In the genomic region with DNA sequence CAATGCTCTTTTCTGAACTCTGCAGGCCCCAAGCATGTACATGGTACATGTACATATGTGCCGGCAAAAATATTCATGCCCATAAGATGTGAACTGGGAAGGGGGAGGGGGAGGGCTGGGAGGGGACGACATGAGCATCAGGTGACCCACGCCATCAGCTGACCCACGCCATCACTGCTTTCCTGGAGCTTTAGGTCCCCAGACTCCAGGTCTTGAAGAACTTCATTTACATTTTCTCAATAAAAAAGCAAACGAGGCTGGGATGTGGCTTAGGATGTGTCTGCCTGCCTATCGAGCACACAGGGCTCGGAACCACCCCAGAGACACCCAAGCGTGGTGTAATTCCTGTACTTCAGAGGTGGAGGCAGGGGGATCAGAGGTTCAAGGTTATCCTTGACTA, we compare ENCODE assay signal across 23 mouse cellular contexts. TPM values are rescaled to one million over a fixed set of nuclear protein-coding genes. Genes with fewer than 3 reads are reported as not detected.
DNase-seq lines count a peak whose midpoint lies in the region; ATAC-seq and TF ChIP-seq lines count a peak whose summit lies in the region.
"Had no signal": no experiment of that assay in that cellular context is flagged by ENCODE, and none has a peak within 500 bp of the region (broad histone marks: within the 10 kb centered on the region; RNA-seq: fewer than 3 reads in every experiment).

No protein-coding gene starts in this region.

- no peak overlapping the region for H3K4me2 ChIP-seq in kidney, embryonic 16.5 days (replicated peaks; ENCODE audit: low read depth, low read length)
- no peak overlapping the region for H3K4me2 ChIP-seq in kidney, embryonic 14.5 days (replicated peaks; ENCODE audit: low read depth, low read length)
- no peak overlapping the region for H3K4me2 ChIP-seq in embryonic facial prominence, embryonic 14.5 days (ENCODE audit: low read depth, low read length)
- no peak overlapping the region for H3K4me2 ChIP-seq in limb, embryonic 14.5 days (replicated peaks; ENCODE audit: low read depth, low read length, severe bottlenecking)
- H3K4me2 ChIP-seq: embryonic facial prominence, embryonic 15.5 days; heart, embryonic 11.5 days; heart, embryonic 15.5 days; hindbrain, embryonic 13.5 days had no signal

- DNase-seq in ZHBTc4 (ENCODE audit: low read depth, low spot score), result peak; percentile 53
- DNase-seq in embryonic facial prominence, embryonic 14.5 days (ENCODE audit: low spot score), result no peak
- DNase-seq in limb, embryonic 14.5 days (ENCODE audit: low spot score), result no peak
- DNase-seq in urinary bladder, postnatal 25 days (ENCODE audit: low spot score), result no peak
- DNase-seq in spleen, postnatal 36 days (ENCODE audit: low spot score in 2 of 2), result no peak
- DNase-seq: adrenal gland, adult 8-10 months; adrenal gland, postnatal 36 days; cerebellum, adult 2 months; cerebellum, postnatal 14 days; gastrocnemius, postnatal 10 days; heart, postnatal 14 days had no signal

- H3K9ac ChIP-seq in kidney, embryonic 16.5 days (replicated peaks; ENCODE audit: low read length), result no peak overlapping the region
- no peak overlapping the region for H3K9ac ChIP-seq in kidney, embryonic 14.5 days (ENCODE audit: low read depth, low read length)
- H3K9ac ChIP-seq in embryonic facial prominence, embryonic 14.5 days (ENCODE audit: low read depth, low read length), result no peak overlapping the region
- H3K9ac ChIP-seq in limb, embryonic 14.5 days (ENCODE audit: low read depth, low read length, severe bottlenecking), result no peak overlapping the region
- H3K9ac ChIP-seq: embryonic facial prominence, embryonic 15.5 days; heart, embryonic 15.5 days; hindbrain, embryonic 13.5 days had no signal

- WGBS in kidney, embryonic 16.5 days, result 82% methylated on average over 8 of the region's 8 CpGs
- 87% methylated on average over 8 of the region's 8 CpGs for WGBS in kidney, embryonic 14.5 days
- WGBS in embryonic facial prominence, embryonic 14.5 days, result 75% methylated on average over 8 of the region's 8 CpGs
- WGBS in limb, embryonic 14.5 days, result 53% methylated on average over 8 of the region's 8 CpGs

- H3K27me3 ChIP-seq in kidney, embryonic 16.5 days (ENCODE audit: insufficient read depth, low read length), result no peaks in the 10 kb centered on the region
- H3K27me3 ChIP-seq in kidney, embryonic 14.5 days (ENCODE audit: control insufficient read depth, insufficient read depth, low read length), result no peaks in the 10 kb centered on the region
- H3K27me3 ChIP-seq in embryonic facial prominence, embryonic 14.5 days (replicated peaks; ENCODE audit: control insufficient read depth, insufficient read depth, low read length), result no peaks in the 10 kb centered on the region
- H3K27me3 ChIP-seq in limb, embryonic 14.5 days (ENCODE audit: control insufficient read depth, insufficient read depth, low read length), result no peaks in the 10 kb centered on the region
- H3K27me3 ChIP-seq: CH12.LX; embryonic facial prominence, embryonic 15.5 days; heart, embryonic 15.5 days had no signal

- no peak overlapping the region for H3K4me3 ChIP-seq in kidney, embryonic 16.5 days (ENCODE audit: low read length)
- H3K4me3 ChIP-seq in kidney, embryonic 14.5 days (ENCODE audit: low read length), result no peak overlapping the region
- no peak overlapping the region for H3K4me3 ChIP-seq in embryonic facial prominence, embryonic 14.5 days (ENCODE audit: low read depth, low read length)
- H3K4me3 ChIP-seq in limb, embryonic 14.5 days (replicated peaks; ENCODE audit: low read length), result no peak overlapping the region
- H3K4me3 ChIP-seq: embryonic facial prominence, embryonic 15.5 days; erythroblast, embryonic 14.5 days; forebrain, embryonic 10.5 days; heart, adult 2 months; heart, embryonic 15.5 days; hindbrain, embryonic 13.5 days had no signal

- H3K4me1 ChIP-seq in kidney, embryonic 16.5 days (ENCODE audit: insufficient read depth, low read length), result peaks cover 33% of the 10 kb centered on the region
- peaks cover 29% of the 10 kb centered on the region for H3K4me1 ChIP-seq in kidney, embryonic 14.5 days (ENCODE audit: control insufficient read depth, insufficient read depth, low read length)
- H3K4me1 ChIP-seq in embryonic facial prominence, embryonic 14.5 days (ENCODE audit: control insufficient read depth, insufficient read depth, low read length), result peaks cover 29% of the 10 kb centered on the region
- H3K4me1 ChIP-seq in limb, embryonic 14.5 days (ENCODE audit: control insufficient read depth, insufficient read depth, low read length), result peaks cover 35% of the 10 kb centered on the region

- TF ChIP-seq POLR2A in limb, embryonic 14.5 days (IDR thresholded peaks at IDR 0.05; ENCODE audit: borderline replicate concordance, extremely low read depth, insufficient read depth, insufficient read length), result no peak

- H3K27ac ChIP-seq in kidney, embryonic 16.5 days (ENCODE audit: low read length), result 0 out of 2 replicates have a peak overlapping the region, but pooled peaks have one; percentile 25
- no peak overlapping the region for H3K27ac ChIP-seq in kidney, embryonic 14.5 days (ENCODE audit: low read depth, low read length)
- 0 out of 2 replicates have a peak overlapping the region, but pooled peaks have one; percentile 45 for H3K27ac ChIP-seq in embryonic facial prominence, embryonic 14.5 days (replicated peaks; ENCODE audit: low read depth, low read length)
- H3K27ac ChIP-seq in limb, embryonic 14.5 days (replicated peaks; ENCODE audit: low read depth, low read length), result 0 out of 2 replicates have a peak overlapping the region, but pooled peaks have one; percentile 26
- H3K27ac ChIP-seq: hindbrain, embryonic 13.5 days; hindbrain, postnatal 0 days had no signal

- no peak for ATAC-seq in kidney, embryonic 16.5 days (ENCODE audit: low FRiP score, low TSS enrichment)
- no peak for ATAC-seq in kidney, embryonic 14.5 days (ENCODE audit: low FRiP score, low TSS enrichment)
- no peak for ATAC-seq in embryonic facial prominence, embryonic 14.5 days (ENCODE audit: low read depth)
- ATAC-seq in limb, embryonic 14.5 days (ENCODE audit: low FRiP score, low read depth), result no peak
- ATAC-seq: forebrain, embryonic 14.5 days; hindbrain, postnatal 0 days had no signal

- no peaks in the 10 kb centered on the region for H3K9me3 ChIP-seq in kidney, embryonic 16.5 days (ENCODE audit: low read length)
- no peaks in the 10 kb centered on the region for H3K9me3 ChIP-seq in kidney, embryonic 14.5 days (ENCODE audit: control insufficient read depth, low read length)
- H3K9me3 ChIP-seq in embryonic facial prominence, embryonic 14.5 days (ENCODE audit: control insufficient read depth, low read length), result no peaks in the 10 kb centered on the region
- H3K9me3 ChIP-seq in limb, embryonic 14.5 days (ENCODE audit: control insufficient read depth, low read length), result no peaks in the 10 kb centered on the region
- H3K9me3 ChIP-seq: embryonic facial prominence, embryonic 15.5 days; forebrain, embryonic 10.5 days; heart, embryonic 15.5 days; hindbrain, embryonic 13.5 days had no signal

- H3K36me3 ChIP-seq in kidney, embryonic 16.5 days (ENCODE audit: insufficient read depth, low read length), result no peaks in the 10 kb centered on the region
- no peaks in the 10 kb centered on the region; the same call in 1 of the 2 replicates for H3K36me3 ChIP-seq in kidney, embryonic 14.5 days (ENCODE audit: control insufficient read depth, insufficient read depth, low read length)
- H3K36me3 ChIP-seq in embryonic facial prominence, embryonic 14.5 days (ENCODE audit: control insufficient read depth, insufficient read depth, low read length), result peaks cover 7% of the 10 kb centered on the region; the same call in 1 of the 2 replicates
- peaks cover 14% of the 10 kb centered on the region for H3K36me3 ChIP-seq in limb, embryonic 14.5 days (ENCODE audit: control insufficient read depth, insufficient read depth, low read length)
- H3K36me3 ChIP-seq: heart, embryonic 15.5 days; hindbrain, embryonic 13.5 days had no signal

RNA-seq across cellular contexts. Expression of gene Snai1, which starts 9.4 kb away (rescaled TPM):
- 40.8 and 49.3 TPM in 2 replicates for polyA plus RNA-seq in kidney, embryonic 16.5 days (2015; fragmentation: Nextera tagmentation; extraction: Ambion mirVana)
- 40.4 and 40.8 TPM in 2 replicates for polyA plus RNA-seq in kidney, embryonic 14.5 days (2014; fragmentation: Nextera tagmentation; extraction: Ambion mirVana)
- 64.1 and 69.7 TPM in 2 replicates for polyA plus RNA-seq in embryonic facial prominence, embryonic 14.5 days (2014; fragmentation: Nextera tagmentation; extraction: Ambion mirVana)
- polyA plus RNA-seq in limb, embryonic 14.5 days (2012; rRNA removed), result 123 and 187 TPM in 2 replicates
- polyA plus RNA-seq in limb, embryonic 14.5 days (2014; fragmentation: Nextera tagmentation; extraction: Ambion mirVana), result 67.9 and 69.1 TPM in 2 replicates
- polyA plus RNA-seq: erythroblast, embryonic 14.5 days had no signal

RNA-seq across cellular contexts. Expression of gene Spata2, which starts 54.8 kb away (rescaled TPM):
- 18.3 and 21.2 TPM in 2 replicates for polyA plus RNA-seq in kidney, embryonic 16.5 days (2015; fragmentation: Nextera tagmentation; extraction: Ambion mirVana)
- polyA plus RNA-seq in kidney, embryonic 14.5 days (2014; fragmentation: Nextera tagmentation; extraction: Ambion mirVana), result 10.8 and 17.4 TPM in 2 replicates
- 13.0 and 14.2 TPM in 2 replicates for polyA plus RNA-seq in embryonic facial prominence, embryonic 14.5 days (2014; fragmentation: Nextera tagmentation; extraction: Ambion mirVana)
- polyA plus RNA-seq in limb, embryonic 14.5 days (2012; rRNA removed), result 17.8 and 23.0 TPM in 2 replicates
- 12.3 and 12.4 TPM in 2 replicates for polyA plus RNA-seq in limb, embryonic 14.5 days (2014; fragmentation: Nextera tagmentation; extraction: Ambion mirVana)

RNA-seq across cellular contexts. Expression of gene Rnf114, which starts 55.0 kb away (rescaled TPM):
- polyA plus RNA-seq in kidney, embryonic 16.5 days (2015; fragmentation: Nextera tagmentation; extraction: Ambion mirVana), result 104 and 108 TPM in 2 replicates
- polyA plus RNA-seq in kidney, embryonic 14.5 days (2014; fragmentation: Nextera tagmentation; extraction: Ambion mirVana), result 79.1 and 98.3 TPM in 2 replicates
- polyA plus RNA-seq in embryonic facial prominence, embryonic 14.5 days (2014; fragmentation: Nextera tagmentation; extraction: Ambion mirVana), result 65.3 and 75.0 TPM in 2 replicates
- polyA plus RNA-seq in limb, embryonic 14.5 days (2012; rRNA removed), result 83.6 and 102 TPM in 2 replicates
- polyA plus RNA-seq in limb, embryonic 14.5 days (2014; fragmentation: Nextera tagmentation; extraction: Ambion mirVana), result 78.1 and 81.9 TPM in 2 replicates
